8 mouse cellular contexts compared by ENCODE assay signal in the genomic region with DNA sequence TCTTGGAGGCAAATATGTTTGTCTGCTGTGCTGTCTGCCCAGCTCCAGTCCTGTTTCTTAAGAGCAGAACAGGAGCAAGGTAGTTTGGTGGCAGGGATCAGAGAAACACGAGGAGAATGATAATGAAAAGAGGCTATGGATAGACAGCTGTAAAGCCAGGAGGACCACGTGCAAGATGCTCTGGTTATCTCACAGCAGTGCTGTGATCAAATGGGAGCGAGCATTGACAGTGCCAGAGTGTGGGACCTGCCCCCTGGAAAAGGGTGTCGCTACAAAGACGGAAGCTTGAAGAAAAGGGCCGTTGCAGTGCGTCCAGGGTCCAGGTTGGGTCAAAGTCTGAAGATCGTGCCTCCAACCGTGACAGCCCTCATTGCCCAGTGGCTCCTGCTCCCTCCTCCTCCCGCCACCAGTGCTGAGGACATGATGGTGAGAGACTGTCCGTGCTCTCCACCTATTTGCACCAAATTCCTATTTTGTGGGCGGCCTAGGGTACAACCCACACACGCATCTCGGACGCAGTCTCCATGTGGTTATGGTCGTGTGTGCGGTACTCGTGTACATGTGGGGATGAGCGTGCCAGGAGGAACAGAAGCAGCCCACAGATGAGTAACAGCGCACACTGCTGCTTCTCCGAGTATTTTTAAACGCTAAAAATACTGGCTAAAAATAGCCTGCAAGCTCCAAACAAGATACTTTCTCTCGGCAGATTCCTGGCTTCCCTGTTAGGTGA. TPM values are rescaled to one million over a fixed set of nuclear protein-coding genes. Genes with fewer than 3 reads are reported as not detected.
DNase-seq lines count a peak whose midpoint lies in the region; ATAC-seq and TF ChIP-seq lines count a peak whose summit lies in the region.

No protein-coding gene starts in this region.

- no peak overlapping the region for H3K9ac ChIP-seq in lung, embryonic 16.5 days (ENCODE audit: low read length)
- H3K9ac ChIP-seq in intestine, embryonic 14.5 days (ENCODE audit: low read length) = peak overlapping the region; percentile 74; the same call in 1 of the 2 replicates
- H3K9ac ChIP-seq in limb, embryonic 14.5 days (ENCODE audit: low read depth, low read length, severe bottlenecking) = no peak overlapping the region

- H3K4me3 ChIP-seq in lung, embryonic 16.5 days (ENCODE audit: low read length) = peak overlapping the region; percentile 65
- H3K4me3 ChIP-seq in forebrain, embryonic 10.5 days = peak overlapping the region; percentile 72
- H3K4me3 ChIP-seq in intestine, embryonic 14.5 days (ENCODE audit: low read depth, low read length) = peak overlapping the region; percentile 54
- H3K4me3 ChIP-seq in limb, embryonic 14.5 days (replicated peaks; ENCODE audit: low read length) = peak overlapping the region; percentile 61
- peak overlapping the region; percentile 81 for H3K4me3 ChIP-seq in small intestine, adult 2 months (ENCODE audit: low read depth, low read length)

- ATAC-seq in lung, embryonic 16.5 days (ENCODE audit: low read depth) = 0 out of 2 replicates have a peak, but pooled peaks have one; percentile 3
- peak; percentile 9; the same call in 1 of the 2 replicates for ATAC-seq in intestine, embryonic 14.5 days (replicated peaks; ENCODE audit: low FRiP score, low TSS enrichment, low read depth)
- no peak for ATAC-seq in limb, embryonic 14.5 days (ENCODE audit: low FRiP score, low read depth)

- no peak for TF ChIP-seq CTCF in small intestine, adult 2 months (IDR thresholded peaks at IDR 0.05; ENCODE audit: extremely low read depth, insufficient read length, insufficient replicate concordance, low read depth, low read length)

- no peak overlapping the region for H3K27ac ChIP-seq in lung, embryonic 16.5 days (ENCODE audit: low read length)
- no peak overlapping the region for H3K27ac ChIP-seq in forebrain, embryonic 10.5 days
- no peak overlapping the region for H3K27ac ChIP-seq in intestine, embryonic 14.5 days (ENCODE audit: low read depth)
- H3K27ac ChIP-seq in limb, embryonic 14.5 days (replicated peaks; ENCODE audit: low read depth, low read length) = no peak overlapping the region
- peak overlapping the region; percentile 96 for H3K27ac ChIP-seq in small intestine, adult 2 months (ENCODE audit: insufficient read depth, low read depth, low read length)

- WGBS in lung, embryonic 16.5 days = 8% methylated on average over 23 of the region's 23 CpGs
- WGBS in forebrain, embryonic 10.5 days = 8% methylated on average over 23 of the region's 23 CpGs
- 5% methylated on average over 23 of the region's 23 CpGs for WGBS in intestine, embryonic 14.5 days
- WGBS in limb, embryonic 14.5 days = 15% methylated on average over 23 of the region's 23 CpGs
- 7% methylated on average over 23 of the region's 23 CpGs for WGBS in small intestine, adult 2 months

- peaks cover 39% of the 10 kb centered on the region for H3K4me1 ChIP-seq in lung, embryonic 16.5 days (replicated peaks; ENCODE audit: control insufficient read depth, insufficient read depth, low read length)
- peaks cover 64% of the 10 kb centered on the region for H3K4me1 ChIP-seq in forebrain, embryonic 10.5 days
- H3K4me1 ChIP-seq in intestine, embryonic 14.5 days (replicated peaks; ENCODE audit: control insufficient read depth, insufficient read depth, low read length) = peaks cover 31% of the 10 kb centered on the region
- H3K4me1 ChIP-seq in limb, embryonic 14.5 days (ENCODE audit: control insufficient read depth, insufficient read depth, low read length) = peaks cover 52% of the 10 kb centered on the region
- H3K4me1 ChIP-seq in small intestine, adult 2 months (ENCODE audit: control insufficient read depth, insufficient read depth, insufficient read length, low read length) = peaks cover 46% of the 10 kb centered on the region

- no peaks in the 10 kb centered on the region for H3K9me3 ChIP-seq in lung, embryonic 16.5 days (ENCODE audit: control insufficient read depth, low read length)
- no peaks in the 10 kb centered on the region for H3K9me3 ChIP-seq in forebrain, embryonic 10.5 days
- no peaks in the 10 kb centered on the region for H3K9me3 ChIP-seq in intestine, embryonic 14.5 days (ENCODE audit: control insufficient read depth, low read length)
- no peaks in the 10 kb centered on the region for H3K9me3 ChIP-seq in limb, embryonic 14.5 days (ENCODE audit: control insufficient read depth, low read length)

- peak overlapping the region; percentile 99 for H3K4me2 ChIP-seq in lung, embryonic 16.5 days (ENCODE audit: low read depth, low read length)
- peak overlapping the region; percentile 99 for H3K4me2 ChIP-seq in intestine, embryonic 14.5 days (ENCODE audit: low read length)
- peak overlapping the region; percentile 98 for H3K4me2 ChIP-seq in limb, embryonic 14.5 days (replicated peaks; ENCODE audit: low read depth, low read length, severe bottlenecking)

- peaks cover 18% of the 10 kb centered on the region for H3K27me3 ChIP-seq in lung, embryonic 16.5 days (ENCODE audit: control insufficient read depth, insufficient read depth, low read depth, low read length)
- peaks cover 95% of the 10 kb centered on the region for H3K27me3 ChIP-seq in forebrain, embryonic 10.5 days (ENCODE audit: poor library complexity, severe bottlenecking)
- H3K27me3 ChIP-seq in intestine, embryonic 14.5 days (replicated peaks; ENCODE audit: control insufficient read depth, insufficient read depth, low read length) = 0 out of 2 replicates have a peak, but pooled peaks cover 9% of the 10 kb centered on the region
- H3K27me3 ChIP-seq in limb, embryonic 14.5 days (ENCODE audit: control insufficient read depth, insufficient read depth, low read length) = peaks cover 14% of the 10 kb centered on the region
- no peaks in the 10 kb centered on the region for H3K27me3 ChIP-seq in small intestine, adult 2 months (ENCODE audit: control insufficient read depth, insufficient read depth, low read length)

- no peaks in the 10 kb centered on the region for H3K36me3 ChIP-seq in lung, embryonic 16.5 days (ENCODE audit: control insufficient read depth, insufficient read depth, low read length)
- no peaks in the 10 kb centered on the region for H3K36me3 ChIP-seq in forebrain, embryonic 10.5 days (replicated peaks)
- H3K36me3 ChIP-seq in intestine, embryonic 14.5 days (ENCODE audit: control insufficient read depth, insufficient read depth, low read length) = no peaks in the 10 kb centered on the region
- H3K36me3 ChIP-seq in limb, embryonic 14.5 days (ENCODE audit: control insufficient read depth, insufficient read depth, low read length) = no peaks in the 10 kb centered on the region
- H3K36me3 ChIP-seq in small intestine, adult 2 months (ENCODE audit: control insufficient read depth, insufficient read depth, low read length) = no peaks in the 10 kb centered on the region

- TF ChIP-seq POLR2A in limb, embryonic 14.5 days (IDR thresholded peaks at IDR 0.05; ENCODE audit: borderline replicate concordance, extremely low read depth, insufficient read depth, insufficient read length) = no peak
- TF ChIP-seq POLR2A in small intestine, adult 2 months (IDR thresholded peaks at IDR 0.05; ENCODE audit: low read depth, low read length) = peak; percentile 36; the same call in 1 of the 2 replicates

- no peak for DNase-seq in lung, postnatal 25 days (ENCODE audit: low spot score)
- DNase-seq in forebrain, embryonic 10.5 days (ENCODE audit: extremely low spot score, low spot score) = no peak
- no peak for DNase-seq in intestine, embryonic 14.5 days (ENCODE audit: low spot score)
- no peak for DNase-seq in limb, embryonic 14.5 days (ENCODE audit: low spot score)
- no peak for DNase-seq in urinary bladder, adult 18-20 months (ENCODE audit: low spot score in 2 of 2)
- no peak for DNase-seq in ovary, postnatal 14 days (ENCODE audit: low spot score)

RNA-seq across cellular contexts. Expression of gene Usp2, which starts 16.7 kb away (rescaled TPM):
- 12.2 and 16.9 TPM in 2 replicates for polyA plus RNA-seq in lung, embryonic 16.5 days (2015; fragmentation: Nextera tagmentation; extraction: Ambion mirVana)
- polyA plus RNA-seq in forebrain, embryonic 10.5 days (2016; fragmentation: Nextera tagmentation; extraction: Ambion mirVana) = 12.7 and 12.9 TPM in 2 replicates
- 11.0 and 12.5 TPM in 2 replicates for polyA plus RNA-seq in intestine, embryonic 14.5 days (2014; fragmentation: Nextera tagmentation; extraction: Ambion mirVana)
- 4.9 and 6.6 TPM in 2 replicates for polyA plus RNA-seq in limb, embryonic 14.5 days (2012; rRNA removed)
- 22.5 and 24.4 TPM in 2 replicates for polyA plus RNA-seq in limb, embryonic 14.5 days (2014; fragmentation: Nextera tagmentation; extraction: Ambion mirVana)
- polyA plus RNA-seq in small intestine, adult 2 months (2012; rRNA removed) = 12.0 and 17.7 TPM in 2 replicates

RNA-seq across cellular contexts. Expression of gene Mfrp, which starts 18.0 kb away (rescaled TPM):
- 0.20 and 0.21 TPM in 2 replicates for polyA plus RNA-seq in lung, embryonic 16.5 days (2015; fragmentation: Nextera tagmentation; extraction: Ambion mirVana)
- polyA plus RNA-seq in forebrain, embryonic 10.5 days (2016; fragmentation: Nextera tagmentation; extraction: Ambion mirVana) = 0.15 and 0.26 TPM in 2 replicates
- 0.18 TPM in 1 of 2 replicates, not detected in the other for polyA plus RNA-seq in intestine, embryonic 14.5 days (2014; fragmentation: Nextera tagmentation; extraction: Ambion mirVana)
- polyA plus RNA-seq in limb, embryonic 14.5 days (2012; rRNA removed) = 0.08 and 0.29 TPM in 2 replicates
- polyA plus RNA-seq in limb, embryonic 14.5 days (2014; fragmentation: Nextera tagmentation; extraction: Ambion mirVana) = 0.18 and 0.37 TPM in 2 replicates
- 0.04 TPM in 2 replicates for polyA plus RNA-seq in small intestine, adult 2 months (2012; rRNA removed)

RNA-seq across cellular contexts. Expression of gene C1qtnf5, which starts 23.5 kb away (rescaled TPM):
- polyA plus RNA-seq in lung, embryonic 16.5 days (2015; fragmentation: Nextera tagmentation; extraction: Ambion mirVana) = 5.4 and 5.6 TPM in 2 replicates
- not detected in 2 replicates for polyA plus RNA-seq in forebrain, embryonic 10.5 days (2016; fragmentation: Nextera tagmentation; extraction: Ambion mirVana)
- 3.2 and 3.4 TPM in 2 replicates for polyA plus RNA-seq in intestine, embryonic 14.5 days (2014; fragmentation: Nextera tagmentation; extraction: Ambion mirVana)
- polyA plus RNA-seq in limb, embryonic 14.5 days (2012; rRNA removed) = 10.0 and 12.7 TPM in 2 replicates
- 6.9 and 7.5 TPM in 2 replicates for polyA plus RNA-seq in limb, embryonic 14.5 days (2014; fragmentation: Nextera tagmentation; extraction: Ambion mirVana)
- 6.4 and 7.0 TPM in 2 replicates for polyA plus RNA-seq in small intestine, adult 2 months (2012; rRNA removed)

RNA-seq across cellular contexts. Expression of gene Gm49380, which starts 29.7 kb away (rescaled TPM):
- 0.13 and 0.14 TPM in 2 replicates for polyA plus RNA-seq in lung, embryonic 16.5 days (2015; fragmentation: Nextera tagmentation; extraction: Ambion mirVana)
- 0.06 and 0.36 TPM in 2 replicates for polyA plus RNA-seq in forebrain, embryonic 10.5 days (2016; fragmentation: Nextera tagmentation; extraction: Ambion mirVana)
- 0.14 and 0.36 TPM in 2 replicates for polyA plus RNA-seq in intestine, embryonic 14.5 days (2014; fragmentation: Nextera tagmentation; extraction: Ambion mirVana)
- 0.41 and 0.49 TPM in 2 replicates for polyA plus RNA-seq in limb, embryonic 14.5 days (2012; rRNA removed)
- polyA plus RNA-seq in limb, embryonic 14.5 days (2014; fragmentation: Nextera tagmentation; extraction: Ambion mirVana) = 0.23 and 0.65 TPM in 2 replicates
- polyA plus RNA-seq in small intestine, adult 2 months (2012; rRNA removed) = not detected in 2 replicates

RNA-seq across cellular contexts. Expression of gene Rnf26, which starts 29.8 kb away (rescaled TPM):
- polyA plus RNA-seq in lung, embryonic 16.5 days (2015; fragmentation: Nextera tagmentation; extraction: Ambion mirVana) = 60.1 and 63.8 TPM in 2 replicates
- polyA plus RNA-seq in forebrain, embryonic 10.5 days (2016; fragmentation: Nextera tagmentation; extraction: Ambion mirVana) = 79.5 and 81.5 TPM in 2 replicates
- polyA plus RNA-seq in intestine, embryonic 14.5 days (2014; fragmentation: Nextera tagmentation; extraction: Ambion mirVana) = 70.2 and 75.7 TPM in 2 replicates
- polyA plus RNA-seq in limb, embryonic 14.5 days (2012; rRNA removed) = 56.1 and 80.2 TPM in 2 replicates
- polyA plus RNA-seq in limb, embryonic 14.5 days (2014; fragmentation: Nextera tagmentation; extraction: Ambion mirVana) = 74.0 and 81.0 TPM in 2 replicates
- polyA plus RNA-seq in small intestine, adult 2 months (2012; rRNA removed) = 16.9 and 26.4 TPM in 2 replicates
